Mouse (Mus musculus) T-cell, adult 2 months (primary cell): ENCODE measurements around the gene Psen2.

Experiments used
- DNase-seq: peaks from one replicate; pipeline ENCODE4 v3.0.0; 2022; ENCODE audit warnings: low spot score

Psen2 gene

DNA sequence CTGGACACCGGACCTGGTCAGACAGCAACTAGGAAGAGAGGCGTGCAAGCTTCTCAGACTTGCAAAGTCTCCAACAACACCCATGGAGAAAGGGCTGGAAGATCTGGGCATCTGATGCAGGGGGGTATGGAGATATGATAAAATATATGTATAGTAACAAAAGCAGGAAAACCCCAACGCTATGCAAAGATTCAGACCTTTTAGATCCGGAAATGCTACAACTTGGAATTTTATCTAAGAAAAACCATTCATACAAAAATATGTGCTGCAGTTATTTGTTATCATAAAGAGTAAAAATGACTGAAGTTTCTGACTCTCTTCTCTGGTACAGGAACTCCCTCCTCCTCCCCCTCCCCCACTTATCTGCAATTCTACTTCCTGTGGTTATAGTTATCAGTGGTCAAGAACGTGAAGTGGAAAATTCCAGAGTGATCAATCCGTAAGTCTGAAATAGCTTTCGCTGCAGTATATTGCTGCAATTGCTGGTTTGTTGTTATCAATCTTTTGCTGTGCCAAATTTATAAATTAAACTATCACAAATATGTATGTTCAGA lies 14.6 kb downstream of the Psen2 start:
- no peak for DNase-seq

GRCm38 (mm10) chr1:180247901-180248300 lies 15.3 kb downstream of the Psen2 start:
- DNase-seq = no peak

DNA sequence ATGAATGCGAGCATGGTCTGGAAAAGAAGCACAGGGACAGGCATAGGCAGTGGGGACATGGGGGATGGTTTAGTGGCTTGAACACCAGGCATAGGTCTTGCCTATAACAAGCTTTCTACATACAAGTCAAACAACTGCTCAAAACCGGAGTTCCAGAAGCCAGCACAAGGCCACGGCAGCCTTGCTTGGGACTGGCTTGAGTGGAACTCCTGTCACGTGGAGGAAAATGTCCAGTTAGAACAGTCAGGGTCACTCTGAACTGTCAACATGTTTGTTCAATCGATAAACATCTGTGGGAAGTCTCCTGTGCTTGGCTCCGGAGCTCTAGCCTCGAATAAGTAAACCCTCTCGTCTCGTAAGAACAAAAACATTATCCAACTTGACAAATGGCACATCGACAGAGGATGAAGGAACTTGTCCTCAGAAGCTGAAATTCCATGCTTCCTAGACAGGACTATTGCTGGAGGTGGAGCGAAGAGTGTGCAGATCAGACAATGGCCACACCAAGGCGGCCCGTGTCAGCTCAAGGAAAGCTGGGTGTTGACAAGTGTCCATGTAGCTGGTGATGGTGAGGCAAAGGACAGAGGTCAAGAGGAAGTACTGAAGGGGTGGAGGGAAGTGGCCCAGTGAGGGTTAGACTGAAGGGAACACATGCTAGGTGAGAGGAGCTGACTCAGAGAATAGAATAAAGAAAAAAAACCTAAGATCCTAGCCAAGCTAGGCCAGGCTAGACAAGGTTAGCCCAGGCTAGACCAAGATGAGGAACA lies 17.3 kb downstream of the Psen2 start:
- DNase-seq = no peak

DNA sequence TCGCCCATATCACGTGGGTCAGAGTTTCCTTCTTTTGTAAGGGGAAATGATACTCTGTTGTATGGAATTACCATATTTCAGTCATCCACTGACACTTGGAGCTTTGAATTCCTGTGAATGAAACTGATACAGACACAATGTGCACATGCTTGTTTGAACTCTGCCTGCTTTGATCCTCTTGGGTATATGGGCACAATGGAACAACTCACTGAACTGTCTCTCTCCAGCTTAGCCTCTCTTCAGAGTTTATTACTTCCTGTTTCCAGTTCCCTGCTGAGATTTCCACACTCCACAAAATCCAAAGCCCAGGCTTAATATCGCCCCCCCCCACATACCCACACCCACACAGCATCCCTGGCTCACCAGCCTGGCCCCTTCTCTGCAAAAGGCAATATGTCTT lies 31.5 kb downstream of the Psen2 start:
- no peak for DNase-seq

DNA sequence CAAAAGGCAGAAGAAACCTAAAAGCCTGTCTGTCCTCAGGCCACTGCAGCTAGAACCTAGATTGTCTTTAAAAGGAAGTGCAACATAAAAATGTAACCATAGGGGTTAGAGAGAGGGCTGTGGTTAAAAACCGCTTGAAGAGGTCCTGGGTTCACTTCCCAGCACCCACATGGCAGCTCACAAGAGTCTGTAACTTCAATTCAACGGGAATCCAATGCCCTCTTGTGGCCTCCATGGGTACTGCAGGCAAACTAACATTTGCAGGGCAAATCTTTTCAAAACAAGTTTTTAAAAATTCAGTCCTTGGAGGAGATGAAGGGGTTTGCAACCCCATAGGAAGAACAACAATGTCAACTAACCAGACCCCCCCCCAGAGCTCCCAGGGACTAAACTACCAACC lies 32.7 kb downstream of the Psen2 start:
- peak; percentile 27 for DNase-seq

- DNase-seq = no peak
Measured at GRCm38 (mm10) chr1:180229906-180230305, 33.3 kb downstream of the Psen2 start.

DNA sequence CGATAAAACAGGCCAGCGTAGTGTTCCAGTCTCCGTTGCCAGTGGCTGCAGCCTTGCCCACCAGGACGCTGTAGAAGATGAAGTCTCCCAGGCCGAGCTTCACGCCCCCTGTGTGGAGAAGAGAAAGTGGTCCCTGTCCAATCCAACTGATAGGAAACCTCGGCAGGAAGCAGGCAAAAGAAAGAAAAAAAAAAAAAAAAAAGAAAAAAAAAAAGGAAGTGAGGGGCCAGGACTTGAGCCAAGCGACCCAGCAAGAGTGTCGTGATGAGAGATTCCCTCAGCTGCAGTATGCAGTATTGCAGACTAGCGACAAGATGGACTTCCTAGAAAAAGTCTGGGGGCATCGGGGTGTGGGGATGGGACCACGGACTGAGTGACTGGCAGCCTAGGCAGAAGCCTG lies 34.4 kb downstream of the Psen2 start:
- no peak for DNase-seq

DNA sequence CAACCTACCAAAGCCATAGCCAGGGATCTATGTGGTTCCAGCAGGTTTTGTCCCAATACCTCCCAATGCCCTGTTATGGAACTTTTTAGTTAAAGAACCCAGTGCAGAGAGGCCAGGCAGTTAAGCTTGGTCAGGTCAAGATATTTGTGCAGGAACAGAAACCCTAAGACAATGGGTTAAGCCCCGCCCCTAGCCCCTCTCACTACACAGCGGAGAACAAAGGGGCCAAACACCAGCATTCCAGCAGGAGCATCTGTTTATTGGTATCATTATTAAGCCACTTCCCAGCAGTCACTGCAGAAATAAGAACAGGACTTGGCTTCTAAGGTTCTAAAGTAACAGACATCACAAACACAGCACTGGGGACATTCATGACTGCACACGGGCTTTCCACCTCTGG lies 36.5 kb downstream of the Psen2 start:
- DNase-seq = no peak

DNA sequence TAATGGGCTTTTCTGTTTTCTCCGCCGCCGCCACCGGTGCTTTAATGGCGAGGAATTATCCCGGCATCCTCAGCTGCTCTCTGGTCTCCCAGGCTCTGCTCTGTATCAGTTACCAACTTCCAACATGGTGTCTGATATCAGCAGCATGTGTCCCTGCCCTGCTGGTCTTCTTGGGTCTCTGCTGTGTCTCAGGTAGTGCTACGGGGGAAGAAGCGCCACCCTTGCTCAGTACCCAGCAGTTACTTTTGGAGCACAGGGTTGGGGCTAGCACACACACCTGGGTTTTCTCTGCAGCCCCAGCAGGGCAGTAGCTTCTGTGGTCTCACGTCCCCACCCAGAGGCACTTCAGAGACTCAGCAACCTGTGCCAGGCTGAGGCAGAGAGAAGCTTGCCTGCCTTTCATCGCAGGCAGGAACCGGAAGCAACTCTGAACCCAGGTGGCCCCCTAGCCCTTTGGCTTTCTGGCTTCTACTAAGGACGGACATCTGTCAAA lies 37.0 kb downstream of the Psen2 start:
- peak; percentile 62 for DNase-seq

- peak; percentile 59 for DNase-seq
Measured at GRCm38 (mm10) chr1:180225500-180226220, 37.6 kb downstream of the Psen2 start.

GRCm38 (mm10) chr1:180222007-180222406 lies 41.2 kb downstream of the Psen2 start:
- no peak for DNase-seq

DNA sequence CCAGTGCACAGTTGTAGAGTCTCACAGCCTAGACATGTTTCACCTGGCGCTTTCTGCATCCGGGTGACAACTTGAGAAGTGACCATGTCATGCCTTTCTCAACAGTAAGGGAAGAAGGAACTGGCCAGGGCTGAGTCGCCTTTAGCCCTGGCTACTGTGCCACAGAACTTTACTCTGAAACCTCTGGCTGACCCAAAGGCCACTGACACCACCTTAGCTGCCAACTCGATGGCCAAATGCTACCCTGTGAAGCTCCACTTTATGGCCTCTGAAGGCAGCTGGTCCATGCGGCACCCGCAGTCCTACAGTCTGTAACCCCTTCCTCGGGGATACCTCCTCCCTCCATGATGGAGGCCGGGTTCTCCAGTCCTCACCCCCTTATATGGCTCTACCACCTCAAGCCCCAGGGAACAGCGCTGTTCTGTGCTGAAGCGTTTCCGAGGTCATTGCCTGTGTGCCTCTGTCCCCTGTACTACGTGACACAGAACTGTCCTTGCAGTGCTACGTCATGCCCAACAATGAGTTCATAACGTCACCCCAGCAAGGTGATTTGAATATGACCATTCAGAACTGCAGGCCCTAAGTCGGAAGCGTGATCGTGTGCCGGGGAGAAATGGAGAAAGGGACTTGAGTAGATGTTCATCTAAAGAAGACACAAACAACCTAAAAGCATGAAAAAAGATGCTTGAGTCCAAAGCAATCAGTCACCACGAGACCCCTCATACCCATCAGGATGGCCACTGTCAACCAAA lies 42.3 kb downstream of the Psen2 start:
- no peak for DNase-seq

GRCm38 (mm10) chr1:180216541-180217276 lies 46.5 kb downstream of the Psen2 start:
- no peak for DNase-seq

GRCm38 (mm10) chr1:180215044-180215443 lies 48.2 kb downstream of the Psen2 start:
- peak; percentile 73 for DNase-seq

GRCm38 (mm10) chr1:180212911-180213310 lies 50.3 kb downstream of the Psen2 start:
- DNase-seq = no peak

GRCm38 (mm10) chr1:180210781-180211271 lies 52.4 kb downstream of the Psen2 start:
- DNase-seq = no peak

- no peak for DNase-seq
Measured at GRCm38 (mm10) chr1:180210031-180210432, 53.2 kb downstream of the Psen2 start.

DNA sequence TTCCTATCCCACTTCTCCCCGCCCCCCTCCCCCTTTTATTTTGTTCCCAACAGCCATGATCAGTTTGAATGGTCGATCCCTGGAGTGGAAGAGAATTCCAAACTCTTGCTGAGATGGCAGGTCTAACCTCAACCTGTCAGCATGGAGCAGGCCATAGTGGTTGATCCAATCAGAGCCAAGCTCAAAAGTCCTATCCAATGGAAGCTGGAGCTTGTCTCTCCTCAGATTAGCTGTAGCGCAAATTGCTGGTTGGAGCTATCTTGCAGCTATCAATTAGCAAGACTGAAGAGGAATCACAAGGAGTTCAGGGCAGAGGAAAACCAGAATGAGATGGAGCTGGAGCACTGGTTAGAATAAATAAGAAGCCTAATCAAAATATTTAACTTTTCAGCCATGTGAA lies 54.9 kb downstream of the Psen2 start:
- DNase-seq = no peak

GRCm38 (mm10) chr1:180200722-180201121 lies 62.5 kb downstream of the Psen2 start:
- DNase-seq = no peak

DNA sequence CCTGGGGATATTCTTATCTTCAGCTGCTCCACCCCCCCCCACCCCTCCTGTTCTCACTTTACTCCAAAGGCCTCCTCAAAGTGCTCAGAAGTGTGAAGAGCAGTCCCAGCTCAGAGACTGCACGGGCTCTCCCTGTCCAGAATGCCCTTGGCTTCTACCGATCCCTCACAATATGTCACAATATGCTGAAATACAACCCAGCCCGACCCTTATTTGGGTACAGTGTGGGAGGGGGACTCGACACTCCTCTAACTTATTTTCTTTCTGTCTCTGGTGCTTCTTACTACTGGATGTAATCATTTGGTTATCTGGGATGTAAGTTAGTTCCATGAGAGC lies 63.6 kb downstream of the Psen2 start:
- no peak for DNase-seq

- DNase-seq = peak; percentile 57
Measured at GRCm38 (mm10) chr1:180198959-180199714, 64.1 kb downstream of the Psen2 start, which contains the start of gene Coq8a. Gene Coq8a (minus strand): TSS chr1:180199602.
